In the genomic region with DNA sequence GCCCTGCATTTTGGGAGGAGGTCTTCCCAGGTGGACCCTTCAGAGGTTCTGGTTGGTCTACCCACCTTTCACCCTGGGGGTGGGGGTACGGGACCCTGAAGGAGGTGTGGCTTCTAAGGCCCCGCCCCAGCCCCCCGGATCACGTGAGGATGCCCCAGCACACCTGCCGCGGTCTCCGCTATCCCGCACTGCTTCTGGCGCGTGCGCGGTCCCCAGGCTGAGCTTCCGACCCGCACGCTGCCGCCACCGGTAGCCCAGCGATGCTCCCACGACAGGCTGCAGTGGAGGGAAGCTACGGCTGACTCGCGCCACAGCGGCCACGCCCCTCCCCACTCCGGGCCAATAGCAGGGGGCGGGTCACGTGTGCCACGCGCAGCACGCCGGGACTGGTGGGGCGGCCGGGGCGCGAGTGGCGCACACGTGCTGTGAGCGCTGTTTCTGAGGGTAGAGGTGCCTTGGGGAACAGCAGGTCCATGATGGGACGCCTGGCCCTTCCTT, we compare ENCODE assay signal across 8 mouse cellular contexts. TPM values are rescaled to one million over a fixed set of nuclear protein-coding genes. Genes with fewer than 3 reads are reported as not detected.
DNase-seq lines count a peak whose midpoint lies in the region.

Gene Foxred2 (minus strand): TSS at position 319 of the 498 bp plus-strand sequence.

- peak within 1 kb of the TSS; percentile 63 for H3K4me3 ChIP-seq in hindbrain, embryonic 10.5 days

- H3K36me3 ChIP-seq in hindbrain, embryonic 10.5 days: peaks cover 54% of the 10 kb centered on the region

- under 1% methylated on average over 39 of the region's 39 CpGs for WGBS in hindbrain, embryonic 10.5 days

- DNase-seq in MEL-GATA-1-ER (ENCODE audit: extremely low read depth, low read depth): peak; percentile 47
- peak; percentile 96 for DNase-seq in cerebellum, adult 9-11 months
- DNase-seq in frontal cortex, adult 2 months (ENCODE audit: extremely low spot score in 1 of 2, low spot score in 1 of 2): peak; percentile 61 to 86
- DNase-seq in hindbrain, embryonic 10.5 days (ENCODE audit: low spot score): peak; percentile 88
- DNase-seq in layer of hippocampus, postnatal 25 days (ENCODE audit: extremely low spot score in 1 of 2, low spot score in 1 of 2): peak; percentile 67 to 73
- DNase-seq in lung, postnatal 14 days: peak; percentile 77
- peak; percentile 87 for DNase-seq in retina, embryonic 14.5 days (ENCODE audit: low spot score)
- peak; percentile 84 to 91 for DNase-seq in thymus, postnatal 36 days

- H3K4me1 ChIP-seq in hindbrain, embryonic 10.5 days (replicated peaks): peaks cover 30% of the 10 kb centered on the region

- H3K27ac ChIP-seq in hindbrain, embryonic 10.5 days: peak within 1 kb of the TSS; percentile 76

- H3K9me3 ChIP-seq in hindbrain, embryonic 10.5 days: no peaks in the 10 kb centered on the region

- H3K27me3 ChIP-seq in hindbrain, embryonic 10.5 days (ENCODE audit: insufficient read depth, poor library complexity, severe bottlenecking): peaks cover 32% of the 10 kb centered on the region

RNA-seq across cellular contexts. Expression of gene Foxred2, which starts in this region (rescaled TPM):
- 15.5 and 17.0 TPM in 2 replicates for polyA plus RNA-seq in frontal cortex, adult 2 months (2012; rRNA removed)
- 5.5 and 5.9 TPM in 2 replicates for polyA plus RNA-seq in hindbrain, embryonic 10.5 days (2016; fragmentation: Nextera tagmentation; extraction: Ambion mirVana)
- total RNA-seq in layer of hippocampus, postnatal 25 days (2021): 10 to 100 TPM; 11.0 to 13.4 TPM

Comparison
In these comparisons a context has a peak if more than half of its experiments do, and no peak if none do; other contexts are left out.
1. Peak in every context shown above with its lines: DNase-seq, H3K4me3 ChIP-seq and H3K27ac ChIP-seq.